Mouse (Mus musculus): ENCODE measurements at regions not wholly inside any gene's neighbourhood (a gene's known extent, or its start where the extent isn't known, plus 50 kb on each side); places are given as distances from the start of the nearest gene placed in this dataset.

DNA sequence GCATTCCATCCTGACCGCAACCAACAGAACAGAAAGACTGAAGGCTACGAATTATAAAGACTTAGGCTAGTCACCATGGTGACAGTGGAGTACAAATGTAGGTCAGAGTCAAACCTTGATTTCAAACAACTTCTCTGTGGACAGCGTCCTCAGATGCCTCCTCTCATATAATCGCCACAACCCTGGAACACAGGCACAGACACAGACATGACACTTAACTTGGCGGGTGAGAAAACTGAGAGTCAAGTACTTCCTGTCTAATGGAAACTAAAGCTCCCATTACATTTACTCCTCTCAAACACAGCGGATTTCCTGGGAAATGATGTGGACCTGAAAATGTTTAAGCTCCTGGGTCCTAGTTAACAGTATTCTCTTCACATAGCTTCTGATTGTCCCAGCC, 149.5 kb upstream of the Frmd6 start:
- no peak for DNase-seq

DNA sequence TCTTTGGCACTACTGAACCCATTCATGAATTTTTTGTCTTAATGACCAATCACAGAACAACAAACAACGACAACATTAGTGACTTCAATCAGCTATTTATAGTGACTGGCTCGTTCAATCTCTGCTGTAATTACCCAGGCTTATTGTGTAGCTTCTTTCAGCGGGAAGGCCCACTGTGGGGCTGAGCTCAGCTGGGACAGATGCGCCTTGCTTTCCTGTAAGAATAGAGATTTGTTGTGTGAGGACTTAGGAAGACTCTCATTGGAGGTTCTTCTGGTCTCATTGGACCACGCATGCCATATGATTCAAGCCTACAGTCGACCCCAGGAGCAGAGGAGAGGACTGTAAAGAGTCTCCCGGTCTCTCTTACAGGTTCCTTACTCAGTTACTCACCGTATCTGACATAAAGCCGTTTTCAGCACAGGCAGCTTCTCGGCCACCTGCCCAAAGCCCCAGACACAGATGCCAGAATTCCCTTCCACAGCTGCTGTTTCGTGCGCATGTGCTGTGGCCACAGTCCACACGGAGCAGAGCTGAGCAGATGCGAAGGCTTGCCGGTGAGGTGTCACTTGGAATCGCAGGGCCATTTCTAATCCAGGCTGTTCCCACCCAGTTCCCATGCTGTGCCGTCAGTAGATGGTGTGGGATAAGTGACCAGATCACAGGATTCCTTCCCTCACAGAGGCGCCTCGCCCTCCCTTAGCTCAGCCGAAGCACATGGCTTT, 145.5 kb upstream of the Frmd6 start:
- no peak for DNase-seq

DNA sequence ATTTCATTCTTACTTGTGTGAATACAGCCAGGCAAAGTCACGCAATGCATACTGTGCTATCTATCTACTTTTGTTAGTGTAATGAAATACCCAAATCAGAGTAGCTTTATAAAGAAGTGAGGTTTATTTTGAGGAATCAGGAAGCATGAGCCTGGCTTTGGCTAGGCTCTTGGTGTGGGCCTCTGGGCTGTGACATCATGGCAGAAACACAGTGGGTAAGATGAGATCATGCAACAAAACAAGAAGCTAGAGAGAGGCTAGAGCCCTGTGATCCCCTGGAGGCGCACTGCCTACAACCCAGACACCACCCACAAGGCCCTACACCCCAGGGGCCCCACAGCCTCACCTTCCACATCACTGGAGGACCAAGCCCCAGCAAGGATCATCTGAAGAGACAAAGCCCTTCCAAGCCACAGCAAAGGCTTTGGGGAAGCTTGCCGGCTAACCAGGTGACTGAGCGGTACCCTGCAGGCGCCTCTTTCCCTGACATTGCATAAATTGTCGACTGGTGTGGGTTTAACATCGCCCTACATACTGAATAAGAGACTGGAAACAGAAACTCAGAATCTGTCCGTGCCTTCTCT, 143.8 kb upstream of the Frmd6 start:
- DNase-seq: no peak

DNA sequence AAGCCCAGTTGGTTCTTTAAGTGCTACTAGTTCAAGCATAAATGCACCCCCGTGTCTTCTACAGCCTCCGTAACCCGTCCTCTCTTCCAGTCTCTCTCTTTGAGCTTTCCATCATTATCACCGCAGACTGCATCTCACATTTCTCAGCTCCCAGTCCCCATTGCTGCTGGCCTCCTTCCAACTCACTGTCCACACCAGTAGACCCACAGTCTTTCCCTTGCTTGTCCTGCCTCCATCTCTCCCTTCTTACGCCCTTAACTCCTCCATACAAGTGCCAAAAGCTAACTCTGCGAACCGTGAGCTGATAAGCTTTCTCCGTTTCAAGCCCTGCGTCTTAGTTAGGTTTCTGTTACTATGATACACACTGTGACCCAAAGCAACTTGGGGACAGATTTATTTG, 141.0 kb upstream of the Frmd6 start:
- no peak for DNase-seq

DNA sequence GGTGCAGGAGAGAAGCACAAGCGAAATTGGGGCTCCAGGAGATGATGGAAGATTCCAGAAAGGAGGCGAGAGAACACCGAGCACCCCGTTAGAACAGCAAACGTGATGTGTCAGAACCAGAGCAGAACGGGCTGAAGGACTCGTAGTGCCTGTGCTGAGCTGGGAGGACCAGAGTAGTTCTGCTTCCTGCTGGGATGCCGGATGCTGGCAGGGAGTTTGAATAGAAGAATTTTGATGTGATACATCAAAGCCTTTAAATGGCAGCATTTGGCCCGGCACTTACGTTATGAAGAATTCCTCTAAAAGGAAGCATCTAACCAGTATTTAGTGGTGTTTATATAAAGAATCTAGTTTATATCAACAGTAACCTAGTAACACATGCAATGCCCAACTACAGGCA, 139.9 kb upstream of the Frmd6 start:
- no peak for DNase-seq

DNA sequence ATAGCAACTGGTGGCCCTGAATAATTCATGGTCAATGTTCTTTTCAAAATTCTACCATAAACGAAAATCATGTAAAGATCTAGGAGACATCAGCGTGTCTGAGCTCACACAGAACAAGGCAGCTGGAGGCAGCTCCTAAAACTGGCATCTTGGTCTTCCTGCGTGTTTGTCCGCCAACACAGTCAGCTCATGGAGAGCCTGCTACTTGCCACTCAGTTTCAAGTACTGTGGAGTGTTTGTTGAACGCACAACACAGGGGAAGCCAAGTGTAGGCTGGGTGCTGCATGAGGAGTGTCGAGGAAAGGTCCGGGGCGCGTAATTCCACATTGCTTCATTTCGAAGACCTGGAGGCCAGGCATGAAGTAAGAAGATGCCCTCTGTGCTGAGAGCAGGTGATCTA, 139.0 kb upstream of the Frmd6 start:
- DNase-seq: no peak

DNA sequence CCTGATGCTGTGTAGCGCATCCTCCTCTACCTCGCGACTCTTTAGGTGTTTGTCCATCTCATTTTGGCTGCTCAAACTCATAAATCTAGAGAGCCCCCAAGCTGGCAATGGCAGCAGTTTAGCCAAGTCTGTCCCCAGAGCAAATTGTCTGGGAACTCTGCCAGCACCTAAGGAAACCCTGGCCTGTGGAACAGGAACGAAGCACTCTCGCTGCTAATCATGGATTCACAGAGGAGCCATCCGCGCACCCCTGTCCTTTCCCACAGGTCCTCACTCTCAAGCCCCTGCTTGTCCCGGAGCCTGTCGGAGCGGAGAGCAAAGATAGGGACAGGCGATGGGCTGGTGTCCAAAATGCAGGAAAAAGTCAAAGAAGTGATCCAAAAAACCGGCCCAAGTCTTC, 138.3 kb upstream of the Frmd6 start:
- DNase-seq: no peak

DNA sequence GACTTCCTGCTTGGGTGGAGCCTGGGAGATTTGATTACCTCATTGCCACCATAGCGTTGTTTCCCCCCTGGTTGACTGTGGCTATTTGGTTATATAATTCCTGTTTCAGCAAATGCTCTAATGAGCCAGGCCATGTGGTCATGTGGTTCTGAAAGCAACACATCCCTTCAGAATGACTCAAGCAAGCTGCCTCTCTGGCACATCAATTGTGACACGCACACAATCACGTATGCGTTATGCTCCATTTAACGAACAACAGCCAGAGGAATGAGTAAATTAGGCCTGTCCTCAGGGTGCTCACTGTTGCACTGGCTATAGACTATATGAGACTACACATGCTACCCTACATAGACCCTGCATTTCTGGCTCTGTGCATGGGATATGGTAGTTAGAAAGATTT, 130.2 kb upstream of the Frmd6 start:
- no peak for DNase-seq

DNA sequence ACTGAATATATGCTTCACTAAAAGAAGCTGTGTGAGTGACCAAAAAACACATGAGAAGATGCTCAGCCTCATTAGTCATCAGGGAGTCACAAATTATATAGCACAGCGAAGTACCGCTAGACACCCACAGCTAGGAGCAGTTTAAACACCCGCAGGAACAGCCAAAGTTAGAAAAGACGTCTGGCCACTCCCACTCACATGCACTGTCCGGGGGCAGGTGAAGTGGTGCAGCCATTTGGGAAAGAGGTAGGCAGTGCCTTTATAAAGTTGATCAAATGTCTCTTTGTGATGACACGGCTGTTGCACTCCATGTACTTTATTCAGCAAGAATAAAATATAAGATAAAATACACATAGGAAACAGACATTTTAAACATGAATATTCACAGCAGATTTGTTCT, 129.1 kb upstream of the Frmd6 start:
- DNase-seq: no peak

DNA sequence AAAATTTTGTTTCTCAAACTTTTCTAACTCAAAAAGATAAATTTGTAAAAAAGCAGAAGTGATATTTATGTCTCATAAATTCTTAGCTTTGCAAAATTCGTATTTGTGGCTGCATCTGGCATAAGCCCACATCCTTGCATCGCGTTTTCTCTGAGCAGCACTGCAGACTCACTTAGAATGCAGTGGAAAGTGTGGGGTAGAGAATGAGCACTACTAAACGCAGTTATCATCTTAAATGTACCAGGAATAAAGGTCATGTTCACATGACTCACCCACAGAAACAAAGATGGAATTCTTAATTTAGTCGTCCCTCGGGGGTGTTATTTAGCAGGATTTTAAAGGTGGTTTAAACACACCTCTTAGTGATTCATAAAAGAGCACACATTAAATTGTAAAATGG, 126.8 kb upstream of the Frmd6 start:
- DNase-seq: no peak

DNA sequence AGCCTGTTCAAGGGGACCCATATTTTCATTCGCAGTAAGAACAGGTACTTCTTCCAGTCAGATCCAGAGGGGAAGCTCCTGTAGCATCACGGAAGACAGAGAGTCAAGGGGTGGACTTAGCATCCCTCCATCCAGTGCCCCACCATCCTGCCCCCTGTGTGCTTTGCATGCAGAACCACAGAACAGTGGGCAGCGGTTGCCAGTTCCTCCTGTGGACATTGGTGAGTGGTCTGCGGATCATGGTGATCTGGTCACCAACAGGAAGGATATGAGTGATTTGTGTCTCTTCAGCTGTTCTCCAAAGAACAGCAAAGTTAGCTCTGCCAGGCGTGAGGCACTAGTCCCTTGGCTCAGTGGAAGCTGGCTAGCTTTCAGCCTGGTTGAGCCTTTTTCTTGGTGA, 122.8 kb upstream of the Frmd6 start:
- DNase-seq: no peak

DNA sequence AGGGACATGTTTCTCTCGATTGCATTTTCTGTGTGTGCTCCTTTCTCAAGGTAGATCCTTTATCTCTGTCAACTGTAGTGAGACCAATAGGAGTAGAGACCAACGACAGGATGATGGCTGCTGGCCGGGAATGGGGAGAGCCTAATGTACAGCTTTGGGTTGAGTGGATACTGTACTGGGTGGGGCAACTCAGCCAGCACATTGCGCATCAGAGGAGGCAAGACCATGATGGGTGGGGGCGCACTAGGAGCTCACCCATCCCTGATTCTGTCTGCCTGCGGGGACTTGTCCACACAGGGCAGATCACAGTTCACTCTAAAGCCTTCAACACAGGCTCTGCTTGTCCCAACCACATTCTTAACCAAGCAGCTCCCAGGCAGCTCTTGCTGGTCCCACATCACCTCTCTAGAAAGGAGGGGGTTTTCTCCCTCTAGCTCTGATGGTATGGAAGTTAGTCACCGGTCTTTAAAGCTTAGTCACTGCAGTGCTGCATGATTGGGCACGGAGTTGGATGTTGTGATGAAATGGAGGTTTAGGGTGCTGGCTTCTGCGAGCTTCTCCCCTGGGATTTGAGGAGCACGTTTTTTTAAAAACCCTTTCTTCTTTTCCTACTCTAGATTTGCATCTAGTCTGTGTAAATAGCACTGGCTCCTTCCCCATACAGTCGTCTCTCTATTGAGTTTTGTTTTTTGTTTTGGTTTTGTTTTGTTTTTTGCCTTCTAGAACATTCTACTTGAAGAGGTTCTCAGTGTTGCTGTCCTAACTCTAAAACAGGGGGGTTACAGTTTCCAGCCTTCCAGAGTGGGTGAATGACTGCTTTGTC, 118.3 kb upstream of the Frmd6 start:
- DNase-seq: no peak

DNA sequence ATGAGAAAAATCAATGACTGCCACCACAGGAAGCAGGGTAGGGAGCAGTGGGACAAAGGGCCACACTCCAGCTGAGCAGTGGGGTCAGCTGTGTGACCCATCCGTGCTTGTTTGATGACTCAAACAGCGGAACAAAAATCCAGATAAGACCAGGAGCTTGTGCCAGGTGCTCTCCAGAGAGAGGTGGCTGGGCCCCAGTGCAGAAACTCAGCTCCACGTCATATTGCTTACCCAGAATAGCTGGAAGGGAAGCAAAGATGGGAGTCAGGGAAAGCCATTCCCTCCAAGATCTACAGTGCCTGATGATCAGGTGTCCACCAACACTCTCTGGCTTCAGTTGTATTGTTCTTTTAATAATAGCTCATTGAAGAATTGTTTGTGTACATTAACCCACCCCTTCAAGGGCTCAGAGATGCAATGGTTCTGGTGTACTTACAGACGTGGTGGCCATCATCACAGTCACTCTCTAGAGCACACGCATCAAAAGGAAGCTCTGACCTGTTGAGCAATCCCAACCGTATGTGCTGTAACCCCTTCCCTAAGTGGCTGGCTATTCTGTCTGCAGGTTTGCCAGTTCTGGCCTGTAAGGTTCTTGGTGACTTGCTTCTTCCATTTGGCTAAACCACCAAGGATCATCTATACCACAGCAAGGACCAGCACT, 117.6 kb upstream of the Frmd6 start:
- DNase-seq: peak; percentile 13

DNA sequence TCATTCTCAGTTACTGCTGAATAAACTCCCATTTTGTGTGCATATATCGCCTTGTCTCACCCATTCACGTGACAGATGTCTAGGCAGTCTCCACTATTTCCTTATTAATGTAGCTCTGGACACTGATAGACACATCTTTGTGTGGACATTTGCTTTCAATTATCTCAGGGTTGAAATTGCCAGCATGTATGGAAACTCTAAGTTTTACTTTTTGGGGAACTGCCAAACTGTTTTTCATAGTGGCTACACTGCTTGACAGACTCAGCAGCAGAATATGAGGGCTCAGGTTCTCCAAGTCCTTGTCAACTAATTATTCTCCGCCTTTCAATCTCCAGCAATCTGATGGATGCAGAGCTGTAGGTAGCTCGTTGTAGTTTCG, 117.0 kb upstream of the Frmd6 start:
- no peak for DNase-seq

DNA sequence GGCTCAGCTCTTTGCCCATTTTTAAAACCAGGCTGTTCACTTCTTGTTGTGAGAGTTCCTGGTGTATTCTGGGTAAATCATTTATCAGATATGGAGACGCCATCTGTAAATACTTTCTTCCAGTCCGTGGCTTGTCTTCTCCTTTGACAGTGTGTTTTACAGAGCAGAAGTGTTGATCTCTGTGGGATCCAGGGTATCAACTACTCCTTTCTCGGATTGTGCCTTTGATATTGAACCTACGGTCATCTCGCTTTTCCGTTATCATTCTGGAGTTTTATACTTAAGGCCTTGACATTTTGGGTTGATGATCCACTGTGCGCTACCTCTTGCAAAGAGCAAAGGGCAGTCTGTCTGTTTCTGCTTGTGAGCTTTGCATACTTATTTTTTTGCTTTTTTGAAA, 115.0 kb upstream of the Frmd6 start:
- no peak for DNase-seq

DNA sequence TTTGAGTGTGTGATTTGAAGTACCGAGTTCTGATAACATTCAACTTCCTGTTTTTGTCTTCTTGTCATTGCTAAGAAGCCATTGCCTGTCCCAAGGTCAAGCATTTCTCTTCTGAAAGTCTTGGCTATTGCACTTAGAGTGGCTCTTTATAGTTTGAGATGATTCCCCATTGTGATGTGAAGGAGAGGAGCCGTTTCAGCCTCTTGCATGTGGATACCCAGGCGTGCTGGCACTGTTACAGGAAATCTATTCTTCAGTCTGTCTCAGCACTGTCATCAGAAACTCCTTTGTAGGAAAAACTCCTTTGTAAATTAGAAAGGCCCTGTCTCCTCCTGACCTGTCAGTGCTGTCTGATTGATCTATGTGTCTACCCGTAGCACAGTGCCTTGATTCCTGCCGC, 114.3 kb upstream of the Frmd6 start:
- no peak for DNase-seq

DNA sequence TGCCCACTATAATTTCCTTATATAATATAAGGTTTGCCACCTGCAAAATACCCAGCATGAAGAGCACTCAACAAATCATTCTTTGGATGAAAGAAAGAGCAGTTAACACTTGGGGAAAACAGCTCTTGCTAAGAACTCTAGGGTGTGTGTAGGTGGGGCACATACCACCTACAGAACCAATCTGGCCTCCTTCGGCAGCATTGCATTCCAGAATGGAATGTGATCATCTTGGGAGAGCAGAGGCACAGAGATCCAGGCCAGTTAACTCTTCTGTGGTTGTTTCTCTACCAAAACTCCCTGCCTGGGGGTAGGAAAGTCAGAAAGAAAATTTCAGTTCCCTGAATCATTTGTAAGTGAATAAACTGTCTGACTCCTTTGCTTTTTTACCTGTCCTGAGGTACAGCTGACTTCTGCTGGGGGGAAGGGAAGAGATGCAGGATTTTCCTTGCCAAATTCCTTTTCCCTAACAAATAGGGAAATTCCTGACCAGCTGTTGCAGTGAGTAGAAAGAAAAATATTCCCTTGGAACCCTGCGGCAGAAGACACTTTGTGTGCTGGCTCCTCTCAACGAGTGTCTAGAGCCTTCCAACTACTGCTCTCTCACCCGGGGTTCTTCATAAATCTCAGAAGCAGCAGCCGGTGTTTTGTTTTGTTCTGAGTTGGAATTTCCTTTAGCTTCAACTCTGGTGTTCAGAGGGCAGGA, 112.8 kb upstream of the Frmd6 start:
- DNase-seq: no peak

DNA sequence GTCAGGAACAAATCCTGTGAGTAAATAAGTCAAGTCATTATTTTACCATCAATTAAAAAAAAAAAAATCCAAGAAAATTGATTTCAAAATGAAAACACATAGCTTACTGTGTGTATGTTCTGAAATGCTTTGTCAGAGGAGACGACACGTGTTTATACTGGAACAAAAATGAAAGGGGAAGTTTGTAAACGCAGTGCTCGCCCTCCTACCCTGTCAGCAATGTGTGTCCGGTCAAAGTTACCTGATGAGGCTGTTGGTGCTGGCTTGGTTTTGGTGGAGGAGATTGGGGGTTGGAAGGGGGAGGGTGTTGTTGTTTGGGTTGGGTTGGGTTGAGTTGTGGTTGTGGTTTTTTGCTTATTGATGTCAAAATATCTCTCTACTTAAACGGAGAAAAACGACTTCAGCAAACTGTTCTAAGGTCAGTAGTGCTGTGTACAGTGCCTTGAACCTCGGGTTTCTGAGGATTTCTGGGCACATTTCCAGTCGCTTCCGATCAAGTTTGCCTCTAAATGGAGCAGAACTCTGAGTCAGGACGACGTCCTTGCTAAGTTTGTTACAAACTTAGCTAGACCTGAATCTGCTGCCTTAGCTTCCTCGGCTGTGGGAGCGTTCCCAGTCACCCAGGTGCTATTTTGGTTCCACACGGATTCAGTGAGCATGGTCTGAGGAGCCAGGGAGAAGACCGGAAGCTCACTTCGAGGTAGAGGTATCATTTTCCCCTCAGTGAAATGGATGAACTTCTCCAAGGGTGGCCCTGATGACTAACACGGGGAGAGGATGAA, 111.6 kb upstream of the Frmd6 start:
- DNase-seq: no peak

DNA sequence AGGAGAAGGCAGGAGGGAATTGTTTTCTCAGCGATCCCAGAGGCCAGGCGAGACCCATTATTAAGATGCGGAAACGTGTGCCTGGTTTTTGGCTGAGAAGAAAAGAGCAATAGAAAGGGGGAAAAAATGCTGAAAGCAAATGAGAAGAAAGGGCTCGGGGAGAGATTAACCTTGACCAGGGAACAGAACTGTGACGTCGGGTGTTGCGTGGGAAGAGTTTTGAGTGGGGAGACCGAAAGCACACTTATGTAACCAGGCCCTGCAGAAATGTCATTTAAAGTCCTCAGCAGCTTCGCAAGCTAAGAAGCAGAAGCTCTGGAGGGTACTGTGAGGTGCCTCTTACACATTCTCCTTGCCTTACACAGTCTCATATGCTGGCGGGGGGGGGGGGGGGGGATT, 111.0 kb upstream of the Frmd6 start:
- DNase-seq: no peak

DNA sequence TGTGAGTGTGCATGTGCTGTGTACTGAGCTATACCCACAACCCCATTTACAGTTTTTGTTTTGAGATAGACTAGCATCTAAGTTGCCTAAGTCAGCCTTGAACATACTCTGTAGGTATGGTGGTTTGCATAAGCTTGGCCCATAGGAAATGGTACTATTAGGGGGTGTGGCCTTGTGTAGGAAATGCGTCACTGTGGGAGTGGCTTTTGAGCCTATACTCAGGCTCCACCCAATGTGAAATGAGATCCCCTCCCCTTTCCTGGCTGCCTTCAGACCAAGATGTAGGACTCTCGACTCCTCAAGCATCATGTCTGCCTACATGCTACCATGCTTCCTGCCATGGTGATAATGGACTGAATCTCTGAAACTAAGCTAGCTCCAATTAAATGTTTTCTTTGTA, 109.5 kb upstream of the Frmd6 start:
- no peak for DNase-seq

DNA sequence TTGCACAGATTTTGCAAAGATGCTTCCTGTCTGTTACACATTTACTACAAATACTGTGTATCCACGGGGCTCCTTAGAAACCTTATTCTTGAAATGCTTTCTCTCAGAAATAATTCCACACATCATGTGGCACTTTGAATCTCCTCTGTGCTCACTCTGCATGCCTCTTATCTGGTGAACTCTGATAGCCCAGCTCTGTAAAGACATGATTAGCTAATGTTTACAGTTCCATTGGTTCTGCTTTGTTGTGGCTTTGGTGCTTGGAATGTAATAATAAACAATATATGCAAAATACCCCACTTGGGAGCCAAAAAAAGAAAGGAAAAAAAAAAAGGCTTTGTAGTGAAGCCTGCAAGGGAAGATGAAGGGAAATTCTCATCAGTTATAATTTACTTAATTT, 106.7 kb upstream of the Frmd6 start:
- DNase-seq: no peak

DNA sequence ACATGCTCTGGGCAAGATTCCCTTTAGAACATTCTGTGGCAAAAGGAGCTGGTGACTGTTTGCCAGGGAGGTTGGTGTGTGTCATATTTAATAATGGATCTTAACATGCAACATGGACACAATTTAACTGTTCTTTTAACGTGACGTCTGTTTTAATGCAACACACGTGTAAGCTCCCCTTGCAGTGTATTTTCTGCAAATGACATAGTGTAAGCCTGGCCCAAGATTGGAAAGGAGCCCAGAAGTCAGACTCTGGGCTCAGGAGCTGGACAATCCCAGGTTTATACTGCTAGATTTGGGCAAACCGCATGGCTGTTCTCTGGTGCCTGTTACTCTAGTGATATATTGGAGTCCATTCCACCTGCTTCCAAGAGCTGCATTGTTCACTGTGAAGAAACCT, 106.1 kb upstream of the Frmd6 start:
- DNase-seq: no peak
